Mouse (Mus musculus) kidney, postnatal 0 days (tissue): ENCODE measurements at regions not wholly inside any gene's neighbourhood (a gene's known extent, or its start where the extent isn't known, plus 50 kb on each side); places are given as distances from the start of the nearest gene placed in this dataset.

Source experiments
- ATAC-seq: fragments of 200-750 bp; cut with Nextera tagmentation; replicated peaks from 2 replicates; pipeline ENCODE4 v1.8.0; 2017; ENCODE audit warnings: low read depth, moderate number of reproducible peaks, moderate TSS enrichment, moderate library complexity; ENCODE audit not compliant: low FRiP score
- DNase-seq: peaks from one replicate; pipeline ENCODE4 v3.0.0-alpha.2; 2016; ENCODE audit warnings: low spot score
- H3K27ac ChIP-seq: fragments of 300-500 bp; sonication (generic); 2 replicates; pipeline ENCODE4 v1.5.1; 2014; ENCODE audit warnings: mild to moderate bottlenecking
- H3K27me3 ChIP-seq: fragments of 300-500 bp; sonication (generic); 2 replicates; pipeline ENCODE4 v1.6.1; 2014; ENCODE audit warnings: low read length, mixed read lengths; ENCODE audit not compliant: insufficient read depth
- H3K36me3 ChIP-seq: fragments of 300-500 bp; sonication (generic); 2 replicates; pipeline ENCODE4 v1.6.1; 2014; ENCODE audit warnings: low read length, mixed read lengths; ENCODE audit not compliant: insufficient read depth
- H3K4me1 ChIP-seq: fragments of 300-500 bp; sonication (generic); replicated peaks from 2 replicates; pipeline ENCODE4 v1.6.1; 2014; ENCODE audit warnings: antibody characterized with exemption, low read length, mixed read lengths; ENCODE audit not compliant: insufficient read depth
- H3K4me2 ChIP-seq: fragments of 300-500 bp; sonication (generic); 2 replicates; pipeline ENCODE4 v1.6.1; 2014; ENCODE audit warnings: mild to moderate bottlenecking, low read length, moderate library complexity, mixed read lengths
- H3K4me3 ChIP-seq: fragments of 300-500 bp; sonication (generic); replicated peaks from 2 replicates; pipeline ENCODE4 v1.5.1; 2014; ENCODE audit warnings: low read depth, low read length
- H3K9ac ChIP-seq: fragments of 300-500 bp; sonication (generic); 2 replicates; pipeline ENCODE4 v1.6.1; 2014; ENCODE audit warnings: low read depth, low read length
- H3K9me3 ChIP-seq: fragments of 300-500 bp; sonication (generic); replicated peaks from 2 replicates; pipeline ENCODE4 v1.6.1; 2016; ENCODE audit warnings: low read length, inconsistent platforms, mixed read lengths
- CTCF ChIP-seq: IDR thresholded peaks from 2 replicates; pipeline ENCODE4 v1.5.1; 2016; ENCODE audit warnings: antibody characterized with exemption, low read depth, mild to moderate bottlenecking, moderate library complexity
- WGBS: fragments of 180-500 bp; shearing (Covaris S2); extraction: QIAGEN DNeasy Blood & Tissue Kit; methylation state at CpG from one replicate; pipeline ENCODE4 v1.1.7; 2014; 5-methylcytosine and 5-hydroxymethylcytosine counted together

GRCm38 (mm10) chr3:116180341-116180885 lies 50.9 kb upstream of the Vcam1 start:
- Histone ChIP-seq H3K27me3 (no peaks in the 10 kb centered on the region), H3K4me3 (no peak overlapping the region), H3K9ac (no peak overlapping the region), H3K9me3 (no peaks in the 10 kb centered on the region), H3K4me1 (no peaks in the 10 kb centered on the region), H3K36me3 (no peaks in the 10 kb centered on the region), H3K27ac (no peak overlapping the region), H3K4me2 (no peak overlapping the region)
- no peak for TF ChIP-seq CTCF
- ATAC-seq, result no peak
- DNase-seq, result no peak
- WGBS, result 83% methylated on average over 5 of the region's 5 CpGs
